ENCODE assay signal across 8 mouse cellular contexts in genomic region chr4:138543177-138543576, GRCm38 (mm10).
DNase-seq lines count a peak whose midpoint lies in the region; ATAC-seq and TF ChIP-seq lines count a peak whose summit lies in the region.

No protein-coding gene starts in this region.

- intact Hi-C loops in gastrocnemius, postnatal 36 days (cut with DNase I) = no loop called here

- H3K9ac ChIP-seq in midbrain, embryonic 14.5 days (replicated peaks; ENCODE audit: low read length) = no peak overlapping the region
- no peak overlapping the region for H3K9ac ChIP-seq in midbrain, embryonic 16.5 days (ENCODE audit: low read depth, low read length)
- no peak overlapping the region for H3K9ac ChIP-seq in kidney, postnatal 0 days (ENCODE audit: low read depth, low read length)
- no peak overlapping the region for H3K9ac ChIP-seq in neural tube, embryonic 15.5 days (replicated peaks)
- no peak overlapping the region for H3K9ac ChIP-seq in forebrain, embryonic 16.5 days (replicated peaks; ENCODE audit: low read depth, low read length)

- no peak for ATAC-seq in midbrain, embryonic 14.5 days (ENCODE audit: low FRiP score, low TSS enrichment)
- no peak for ATAC-seq in midbrain, embryonic 16.5 days
- no peak for ATAC-seq in kidney, postnatal 0 days (replicated peaks; ENCODE audit: low FRiP score, low read depth)
- ATAC-seq in neural tube, embryonic 15.5 days (ENCODE audit: low FRiP score) = no peak
- ATAC-seq in forebrain, embryonic 16.5 days = no peak

- no peak overlapping the region for H3K27ac ChIP-seq in midbrain, embryonic 14.5 days (replicated peaks; ENCODE audit: low read depth, low read length)
- no peak overlapping the region for H3K27ac ChIP-seq in midbrain, embryonic 16.5 days (ENCODE audit: low read length)
- peak overlapping the region; percentile 15; the same call in 1 of the 2 replicates for H3K27ac ChIP-seq in kidney, postnatal 0 days
- 0 out of 2 replicates have a peak overlapping the region, but pooled peaks have one; percentile 15 for H3K27ac ChIP-seq in neural tube, embryonic 15.5 days (replicated peaks)
- no peak overlapping the region for H3K27ac ChIP-seq in forebrain, embryonic 16.5 days (ENCODE audit: low read length)

- H3K4me1 ChIP-seq in midbrain, embryonic 14.5 days (ENCODE audit: control insufficient read depth, insufficient read depth, low read length) = peaks cover 17% of the 10 kb centered on the region
- peaks cover 23% of the 10 kb centered on the region for H3K4me1 ChIP-seq in midbrain, embryonic 16.5 days (ENCODE audit: control insufficient read depth, insufficient read depth, low read length)
- no peaks in the 10 kb centered on the region for H3K4me1 ChIP-seq in kidney, postnatal 0 days (replicated peaks; ENCODE audit: insufficient read depth, low read length)
- peaks cover 29% of the 10 kb centered on the region for H3K4me1 ChIP-seq in neural tube, embryonic 15.5 days
- peaks cover 22% of the 10 kb centered on the region for H3K4me1 ChIP-seq in forebrain, embryonic 16.5 days (replicated peaks; ENCODE audit: control insufficient read depth, insufficient read depth, low read length)

- WGBS in midbrain, embryonic 14.5 days = 42% methylated on average over 12 of the region's 12 CpGs
- WGBS in midbrain, embryonic 16.5 days = 42% methylated on average over 12 of the region's 12 CpGs
- 36% methylated on average over 12 of the region's 12 CpGs for WGBS in kidney, postnatal 0 days
- WGBS in neural tube, embryonic 15.5 days = 45% methylated on average over 12 of the region's 12 CpGs
- 31% methylated on average over 12 of the region's 12 CpGs for WGBS in forebrain, embryonic 16.5 days

- H3K4me2 ChIP-seq in midbrain, embryonic 14.5 days (ENCODE audit: low read length) = no peak overlapping the region
- H3K4me2 ChIP-seq in midbrain, embryonic 16.5 days (ENCODE audit: low read length) = no peak overlapping the region
- H3K4me2 ChIP-seq in kidney, postnatal 0 days (ENCODE audit: low read length) = no peak overlapping the region
- no peak overlapping the region for H3K4me2 ChIP-seq in neural tube, embryonic 15.5 days
- H3K4me2 ChIP-seq in forebrain, embryonic 16.5 days (ENCODE audit: low read length) = no peak overlapping the region

- H3K36me3 ChIP-seq in midbrain, embryonic 14.5 days (ENCODE audit: control insufficient read depth, insufficient read depth, low read length) = no peaks in the 10 kb centered on the region
- H3K36me3 ChIP-seq in midbrain, embryonic 16.5 days (ENCODE audit: control insufficient read depth, insufficient read depth, low read length) = no peaks in the 10 kb centered on the region
- H3K36me3 ChIP-seq in kidney, postnatal 0 days (ENCODE audit: insufficient read depth, low read length) = no peaks in the 10 kb centered on the region
- no peaks in the 10 kb centered on the region for H3K36me3 ChIP-seq in neural tube, embryonic 15.5 days
- H3K36me3 ChIP-seq in forebrain, embryonic 16.5 days (ENCODE audit: control insufficient read depth, insufficient read depth) = no peaks in the 10 kb centered on the region

- no peak for TF ChIP-seq CTCF in kidney, postnatal 0 days (IDR thresholded peaks at IDR 0.05; ENCODE audit: low read depth)

- DNase-seq in midbrain, embryonic 14.5 days = peak; percentile 44
- DNase-seq in gastrocnemius, postnatal 36 days = peak; percentile 20 to 34
- peak; percentile 86 for DNase-seq in kidney, postnatal 0 days (ENCODE audit: low spot score)
- no peak for DNase-seq in thymus, adult 18-20 months
- no peak for DNase-seq in thymus, postnatal 4 days

- no peaks in the 10 kb centered on the region for H3K27me3 ChIP-seq in midbrain, embryonic 14.5 days (ENCODE audit: control insufficient read depth, insufficient read depth, low read length)
- H3K27me3 ChIP-seq in midbrain, embryonic 16.5 days (ENCODE audit: control insufficient read depth, insufficient read depth, low read depth, low read length) = no peaks in the 10 kb centered on the region
- no peaks in the 10 kb centered on the region for H3K27me3 ChIP-seq in kidney, postnatal 0 days (ENCODE audit: insufficient read depth, low read length)
- H3K27me3 ChIP-seq in neural tube, embryonic 15.5 days (replicated peaks) = no peaks in the 10 kb centered on the region
- H3K27me3 ChIP-seq in forebrain, embryonic 16.5 days (replicated peaks; ENCODE audit: control insufficient read depth, insufficient read depth, low read length) = no peaks in the 10 kb centered on the region; the same call in 1 of the 2 replicates

- H3K9me3 ChIP-seq in midbrain, embryonic 14.5 days (ENCODE audit: control insufficient read depth, low read length) = no peaks in the 10 kb centered on the region
- H3K9me3 ChIP-seq in midbrain, embryonic 16.5 days (replicated peaks; ENCODE audit: control insufficient read depth, low read length, poor library complexity, severe bottlenecking) = no peaks in the 10 kb centered on the region
- no peaks in the 10 kb centered on the region for H3K9me3 ChIP-seq in kidney, postnatal 0 days (replicated peaks; ENCODE audit: low read length)
- no peaks in the 10 kb centered on the region; the same call in 1 of the 2 replicates for H3K9me3 ChIP-seq in neural tube, embryonic 15.5 days (replicated peaks)
- no peaks in the 10 kb centered on the region for H3K9me3 ChIP-seq in forebrain, embryonic 16.5 days (ENCODE audit: control insufficient read depth, low read length)

- H3K4me3 ChIP-seq in midbrain, embryonic 14.5 days (replicated peaks; ENCODE audit: low read depth, low read length) = no peak overlapping the region
- no peak overlapping the region for H3K4me3 ChIP-seq in midbrain, embryonic 16.5 days (ENCODE audit: low read depth, low read length)
- no peak overlapping the region for H3K4me3 ChIP-seq in kidney, postnatal 0 days (replicated peaks; ENCODE audit: low read depth, low read length)
- H3K4me3 ChIP-seq in neural tube, embryonic 15.5 days (replicated peaks) = no peak overlapping the region
- no peak overlapping the region for H3K4me3 ChIP-seq in forebrain, embryonic 16.5 days (replicated peaks; ENCODE audit: low read length)

Comparison
In these comparisons a context has a peak if more than half of its experiments do, and no peak if none do; other contexts are left out.
1. DNase-seq: peak in midbrain, embryonic 14.5 days (single experiment), gastrocnemius, postnatal 36 days (2 of 2) and kidney, postnatal 0 days (single experiment); none in thymus, adult 18-20 months (0 of 2) and thymus, postnatal 4 days (single experiment).
2. H3K27ac ChIP-seq: peak in kidney, postnatal 0 days (single experiment) and neural tube, embryonic 15.5 days (single experiment); none in midbrain, embryonic 14.5 days (single experiment), midbrain, embryonic 16.5 days (single experiment) and forebrain, embryonic 16.5 days (single experiment).